Mouse (Mus musculus) embryonic facial prominence, embryonic 11.5 days (tissue): ENCODE data around the gene Igsf9. TPM values are rescaled to one million over a fixed set of nuclear protein-coding genes. Genes with fewer than 3 reads are reported as not detected.

Experiments used
- ATAC-seq: fragments of 200-750 bp; cut with Nextera tagmentation; replicated peaks from 2 replicates; pipeline ENCODE4 v1.8.0; 2017; ENCODE audit warnings: low read depth; ENCODE audit not compliant: insufficient number of reproducible peaks, low FRiP score, low TSS enrichment
- DNase-seq: peaks from one replicate; pipeline ENCODE4 v3.0.0-alpha.2; 2015; ENCODE audit warnings: low spot score
- H3K27ac ChIP-seq: fragments of 300-500 bp; sonication (generic); replicated peaks from 2 replicates; pipeline ENCODE4 v1.5.1; 2014; ENCODE audit warnings: mild to moderate bottlenecking, low read depth, low read length, control low read depth
- H3K27me3 ChIP-seq: fragments of 300-500 bp; sonication (generic); 2 replicates; pipeline ENCODE4 v1.6.1; 2014; ENCODE audit warnings: mild to moderate bottlenecking, low read length, moderate library complexity, mixed read lengths; ENCODE audit not compliant: control insufficient read depth, insufficient read depth
- H3K36me3 ChIP-seq: fragments of 300-500 bp; sonication (generic); replicated peaks from 2 replicates; pipeline ENCODE4 v1.6.1; 2014; ENCODE audit warnings: low read depth, mild to moderate bottlenecking, low read length, moderate library complexity, mixed read lengths; ENCODE audit not compliant: control insufficient read depth, insufficient read depth
- H3K4me1 ChIP-seq: fragments of 300-500 bp; sonication (generic); 2 replicates; pipeline ENCODE4 v1.6.1; 2014; ENCODE audit warnings: low read length, mixed read lengths; ENCODE audit not compliant: control insufficient read depth, insufficient read depth
- H3K4me2 ChIP-seq: fragments of 300-500 bp; sonication (generic); 2 replicates; pipeline ENCODE4 v1.6.1; 2014; ENCODE audit warnings: low read depth, mild to moderate bottlenecking, control low read depth, low read length, moderate library complexity
- H3K4me3 ChIP-seq: fragments of 300-500 bp; sonication (generic); 2 replicates; pipeline ENCODE4 v1.5.1; 2014; ENCODE audit warnings: low read depth, low read length, control low read depth
- H3K9ac ChIP-seq: fragments of 300-500 bp; sonication (generic); replicated peaks from 2 replicates; pipeline ENCODE4 v1.6.1; 2014; ENCODE audit warnings: mild to moderate bottlenecking, control low read depth, low read length
- H3K9me3 ChIP-seq: fragments of 300-500 bp; sonication (generic); replicated peaks from 2 replicates; pipeline ENCODE4 v1.6.1; 2016; ENCODE audit warnings: mild to moderate bottlenecking, low read length, inconsistent platforms, mixed read lengths; ENCODE audit not compliant: control insufficient read depth
- WGBS: fragments of 180-500 bp; shearing (Covaris S2); extraction: QIAGEN DNeasy Blood & Tissue Kit; methylation state at CpG from one replicate; pipeline ENCODE4 v1.1.7; 2014; 5-methylcytosine and 5-hydroxymethylcytosine counted together
- polyA plus RNA-seq: library from polyadenylated mRNA; unstranded; fragments of >200 nt; fragmentation: Nextera tagmentation; extraction: Ambion mirVana; gene quantifications from 2 replicates; pipeline ENCODE4 v1.2.1, GENCODE M21; 2014

Igsf9 gene
- polyA plus RNA-seq, 1 experiment from 2014 or later = 36.8 TPM

DNA sequence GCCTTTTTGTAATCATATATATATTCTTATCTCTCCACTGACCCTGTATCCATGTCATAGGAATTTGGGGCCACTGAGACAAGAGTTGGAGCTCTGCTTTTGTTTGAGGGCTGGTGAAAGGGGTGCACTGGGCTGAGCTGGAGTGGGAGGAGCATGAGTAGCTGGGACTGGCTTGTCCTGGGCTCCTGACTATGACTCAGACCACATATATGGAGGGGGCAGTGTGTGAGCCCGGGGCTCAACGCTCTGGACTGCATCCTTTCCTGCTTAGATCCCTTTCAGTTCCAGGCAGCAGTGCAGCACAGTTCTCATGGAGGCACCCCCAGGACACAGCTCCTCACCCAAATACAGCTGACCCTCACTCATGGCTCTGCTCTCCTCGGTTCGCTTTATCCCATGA is 64.5 kb downstream of the Igsf9 start:
- H3K27me3 ChIP-seq = peaks cover 3% of the 10 kb centered on the region
- H3K9ac ChIP-seq = no peak overlapping the region
- H3K4me1 ChIP-seq = no peaks in the 10 kb centered on the region
- DNase-seq (no peak), ATAC-seq (no peak)
- no peak overlapping the region for H3K4me3 ChIP-seq
- H3K27ac ChIP-seq = no peak overlapping the region
- no peaks in the 10 kb centered on the region for H3K36me3 ChIP-seq
- H3K4me2 ChIP-seq = no peak overlapping the region
- WGBS = 76% methylated on average over 4 of the region's 4 CpGs
- no peaks in the 10 kb centered on the region for H3K9me3 ChIP-seq

Other genes starting within 250 kb of the Igsf9 start
- not detected in 2 replicates for gene Atp1a4, start 223.4 kb upstream of the Igsf9 start, polyA plus RNA-seq
- 30.1 and 36.7 TPM in 2 replicates for gene Igsf8, start 220.1 kb upstream of the Igsf9 start, polyA plus RNA-seq
- gene Atp1a2, start 183.7 kb upstream of the Igsf9 start, polyA plus RNA-seq = 0.60 and 0.65 TPM in 2 replicates
- 0.54 and 0.65 TPM in 2 replicates for gene Kcnj9, start 152.5 kb upstream of the Igsf9 start, polyA plus RNA-seq
- gene Kcnj10, start 140.6 kb upstream of the Igsf9 start, polyA plus RNA-seq = 0.07 and 0.11 TPM in 2 replicates
- 11.4 and 12.3 TPM in 2 replicates for gene Pigm, start 105.2 kb upstream of the Igsf9 start, polyA plus RNA-seq
- 0.48 and 0.53 TPM in 2 replicates for gene Slamf9, start 6.4 kb upstream of the Igsf9 start, polyA plus RNA-seq
- gene Tagln2, start 18.3 kb downstream of the Igsf9 start, polyA plus RNA-seq = 56.7 and 61.7 TPM in 2 replicates
- gene Cfap45, start 39.0 kb downstream of the Igsf9 start, polyA plus RNA-seq = 0.47 and 0.65 TPM in 2 replicates
- gene Vsig8, start 74.2 kb downstream of the Igsf9 start, polyA plus RNA-seq = 0.28 TPM in 1 of 2 replicates, not detected in the other
- gene Slamf8, start 108.8 kb downstream of the Igsf9 start, polyA plus RNA-seq = not detected in 2 replicates
- gene Fcrl6, start 120.8 kb downstream of the Igsf9 start, polyA plus RNA-seq = 0.11 and 0.24 TPM in 2 replicates
- gene Dusp23, start 151.2 kb downstream of the Igsf9 start, polyA plus RNA-seq = 9.7 and 10.1 TPM in 2 replicates
- 0.17 TPM in 1 of 2 replicates, not detected in the other for gene Crp, start 216.3 kb downstream of the Igsf9 start, polyA plus RNA-seq